Mouse (Mus musculus) heart, adult 2 months (tissue): ENCODE measurements around the gene Tubgcp4. TPM values are rescaled to one million over a fixed set of nuclear protein-coding genes. Genes with fewer than 3 reads are reported as not detected.

Experiments
- DNase-seq, 2 experiments: peaks; one replicate each; pipeline ENCODE4 v3.0.0; 2021
- H3K27ac ChIP-seq: fragments of 200-600 bp; 2 replicates; pipeline ENCODE4 v1.8.1; 2022
- H3K27me3 ChIP-seq: fragments of 200-500 bp; 2 replicates; pipeline ENCODE4 v1.6.1; 2012; ENCODE audit warnings: mild to moderate bottlenecking, low read length, inconsistent platforms, mixed read lengths; ENCODE audit not compliant: control insufficient read depth, insufficient read depth
- H3K36me3 ChIP-seq: fragments of 200-500 bp; 2 replicates; pipeline ENCODE4 v1.6.1; 2012; ENCODE audit warnings: low read length, inconsistent platforms; ENCODE audit not compliant: control insufficient read depth, insufficient read depth
- H3K4me1 ChIP-seq: fragments of 200-500 bp; 2 replicates; pipeline ENCODE4 v1.6.1; 2011; ENCODE audit warnings: low read length; ENCODE audit not compliant: control insufficient read depth, insufficient read depth
- H3K4me3 ChIP-seq: fragments of 200-600 bp; 2 replicates; pipeline ENCODE4 v1.8.1; 2022
- H3K79me2 ChIP-seq: fragments of 200-500 bp; replicated peaks from 2 replicates; pipeline ENCODE4 v1.6.1; 2012; ENCODE audit warnings: mild to moderate bottlenecking, inconsistent platforms, low read length, moderate library complexity, mixed read lengths; ENCODE audit not compliant: control insufficient read depth, insufficient read depth
- H3K9ac ChIP-seq: fragments of 200-500 bp; 2 replicates; pipeline ENCODE4 v1.6.1; 2012; ENCODE audit warnings: low read depth, mild to moderate bottlenecking, control low read depth, inconsistent platforms, low read length, mixed read lengths
- CTCF ChIP-seq: fragments of 200-600 bp; IDR thresholded peaks from 2 replicates; pipeline ENCODE4 v1.8.1; 2022; ENCODE audit warnings: antibody characterized with exemption, mild to moderate bottlenecking, moderate library complexity
- EP300 ChIP-seq: fragments of 200-500 bp; IDR thresholded peaks from 2 replicates; pipeline ENCODE4 v1.6.1; 2011; ENCODE audit warnings: low read depth, low read length, control low read depth; ENCODE audit not compliant: insufficient read depth
- POLR2A ChIP-seq: fragments of 200-500 bp; IDR thresholded peaks from 2 replicates; pipeline ENCODE4 v1.6.1; 2011; ENCODE audit warnings: mild to moderate bottlenecking, low read depth, low read length, control low read depth; ENCODE audit not compliant: insufficient read depth
- WGBS: fragments of 180-500 bp; shearing (Covaris S2); methylation state at CpG from one replicate; pipeline ENCODE4 v1.1.7; 2018; 5-methylcytosine and 5-hydroxymethylcytosine counted together
- intact Hi-C: fragments of 180-260 bp; cut with DNase I; formaldehyde crosslinking; loops from one replicate; pipeline ENCODE4 v1.15.1; 2025
- polyA plus RNA-seq: library from polyadenylated mRNA; depleted of rRNA; stranded (reverse); fragments of >200 nt; gene quantifications from 2 replicates; pipeline ENCODE4 v1.2.3, GENCODE M21; 2012
- total RNA-seq, 2 experiments: library from RNA; stranded (reverse); gene quantifications; 2 replicates each; pipeline ENCODE4 v1.2.3; 2021

The Tubgcp4 gene
- total and polyA plus RNA-seq, 3 experiments: 13.7 to 18.5 (median 14.3) TPM

GRCm38 (mm10) chr2:121214491-121214890 lies 44.0 kb downstream of the Tubgcp4 start:
- peaks cover 2% of the 10 kb centered on the region; the same call in 1 of the 2 replicates for H3K36me3 ChIP-seq
- DNase-seq: no peak
- TF ChIP-seq CTCF: no peak
- TF ChIP-seq POLR2A: no peak
- no peak for TF ChIP-seq EP300
- intact Hi-C loops: no loop called here
- no peak overlapping the region for H3K9ac ChIP-seq
- no peaks in the 10 kb centered on the region for H3K27me3 ChIP-seq
- no peak overlapping the region for H3K4me3 ChIP-seq
- 54% methylated on average over 3 of the region's 3 CpGs for WGBS
- no peak overlapping the region for H3K27ac ChIP-seq
- no peaks in the 10 kb centered on the region for H3K79me2 ChIP-seq
- H3K4me1 ChIP-seq: no peaks in the 10 kb centered on the region

- Histone ChIP-seq H3K4me1 (no peaks in the 10 kb centered on the region), H3K27ac (no peak overlapping the region), H3K9ac (no peak overlapping the region), H3K4me3 (no peak overlapping the region), H3K27me3 (no peaks in the 10 kb centered on the region), H3K79me2 (no peaks in the 10 kb centered on the region), H3K36me3 (peaks cover 2% of the 10 kb centered on the region; the same call in 1 of the 2 replicates)
- no peak for DNase-seq
- intact Hi-C loops: no loop called here
- TF ChIP-seq EP300 (no peak), CTCF (no peak), POLR2A (no peak)
Measured at GRCm38 (mm10) chr2:121219177-121219576, 48.7 kb downstream of the Tubgcp4 start.

- no peak overlapping the region for H3K27ac ChIP-seq
- H3K79me2 ChIP-seq: no peaks in the 10 kb centered on the region
- intact Hi-C loops: no loop called here
- no peaks in the 10 kb centered on the region for H3K4me1 ChIP-seq
- H3K36me3 ChIP-seq: no peaks in the 10 kb centered on the region
- H3K4me3 ChIP-seq: no peak overlapping the region
- no peaks in the 10 kb centered on the region for H3K27me3 ChIP-seq
- H3K9ac ChIP-seq: no peak overlapping the region
- TF ChIP-seq EP300 (no peak), CTCF (no peak), POLR2A (no peak)
- DNase-seq: no peak
Measured at GRCm38 (mm10) chr2:121219994-121220393, 49.5 kb downstream of the Tubgcp4 start.

DNA sequence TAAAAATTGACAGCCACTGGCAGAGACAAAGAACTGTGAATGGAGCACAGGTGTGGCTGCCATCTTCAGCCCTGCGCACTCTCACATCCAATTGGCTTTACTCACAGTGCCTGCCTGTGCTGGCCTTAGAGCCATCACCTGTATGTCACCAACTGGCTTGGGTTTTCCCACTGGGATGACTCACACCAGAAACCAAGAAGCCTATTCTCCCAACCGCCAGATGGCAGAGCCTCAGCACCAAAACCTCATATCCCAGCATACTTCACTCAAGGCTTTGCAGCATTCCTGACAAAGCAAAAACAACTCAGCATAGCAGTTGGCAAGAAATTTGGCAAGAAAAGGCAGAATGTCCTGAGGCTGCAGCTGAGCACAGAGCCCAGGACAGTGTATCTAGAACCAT lies 52.6 kb downstream of the Tubgcp4 start:
- Histone ChIP-seq H3K27ac (no peak overlapping the region), H3K36me3 (no peaks in the 10 kb centered on the region), H3K27me3 (no peaks in the 10 kb centered on the region), H3K79me2 (no peaks in the 10 kb centered on the region), H3K9ac (no peak overlapping the region), H3K4me3 (no peak overlapping the region), H3K4me1 (no peaks in the 10 kb centered on the region)
- intact Hi-C loops: no loop called here
- WGBS: 90% methylated on average over 2 of the region's 2 CpGs
- TF ChIP-seq CTCF: peak; percentile 36
- TF ChIP-seq EP300: no peak
- no peak for DNase-seq

DNA sequence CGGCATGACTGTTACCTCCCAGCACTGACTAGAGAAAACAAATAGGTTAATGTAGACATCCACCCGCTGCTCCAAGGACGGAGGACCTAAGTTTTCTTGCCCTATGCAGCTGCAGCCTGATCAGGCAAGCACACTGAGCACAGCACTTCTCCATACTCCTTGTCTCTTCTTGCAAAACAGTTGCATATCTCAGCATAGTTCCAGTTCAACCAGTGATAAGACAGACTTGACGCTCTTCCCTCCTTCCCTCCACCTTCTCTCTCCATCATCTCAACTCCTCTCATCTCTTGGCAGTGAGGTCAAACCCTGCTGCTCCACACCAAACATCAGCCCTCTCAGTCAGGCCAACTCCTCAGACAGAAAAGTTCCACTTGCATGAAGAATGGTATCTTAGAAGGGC lies 57.7 kb downstream of the Tubgcp4 start:
- WGBS: 89% methylated on average over 4 of the region's 4 CpGs
- intact Hi-C loops: no loop called here
- Histone ChIP-seq H3K9ac (no peak overlapping the region), H3K36me3 (no peaks in the 10 kb centered on the region; the same call in 1 of the 2 replicates), H3K27me3 (no peaks in the 10 kb centered on the region), H3K79me2 (no peaks in the 10 kb centered on the region), H3K27ac (no peak overlapping the region), H3K4me1 (no peaks in the 10 kb centered on the region), H3K4me3 (no peak overlapping the region)
- TF ChIP-seq EP300: no peak
- no peak for TF ChIP-seq POLR2A
- no peak for TF ChIP-seq CTCF
- no peak for DNase-seq

DNA sequence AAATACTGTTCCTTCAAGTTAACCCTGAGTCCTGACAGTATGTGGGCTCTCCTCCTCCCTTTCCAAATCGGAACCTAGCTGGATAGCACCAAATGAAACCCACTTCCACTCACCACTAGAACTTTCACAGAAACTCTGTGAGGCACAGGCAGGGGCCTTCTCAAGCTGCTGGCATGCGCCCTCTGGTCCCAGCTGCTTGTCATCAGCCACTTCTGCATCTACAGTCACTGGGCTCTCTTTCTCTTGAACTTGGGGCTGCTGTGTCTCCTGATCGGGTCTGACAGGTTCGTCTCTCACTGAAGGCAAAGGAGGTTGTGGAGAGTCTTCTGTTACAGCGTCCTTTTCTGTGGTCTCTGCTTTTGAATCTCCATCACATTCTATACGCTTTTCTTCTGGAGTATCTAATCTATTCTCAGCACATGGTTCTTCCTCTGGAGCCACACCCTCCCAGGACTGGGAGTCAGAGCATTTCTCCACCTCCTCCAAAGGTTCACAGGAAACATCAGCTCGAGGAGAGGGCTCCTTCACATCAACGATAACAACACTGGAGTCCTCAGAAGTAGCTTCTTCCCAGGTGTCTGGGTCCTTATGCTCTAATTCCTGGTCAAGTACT lies 65.1 kb downstream of the Tubgcp4 start:
- no peak overlapping the region for H3K4me3 ChIP-seq

More for the DNA sequence above, 65.1 kb downstream of the Tubgcp4 start:
- H3K4me1 ChIP-seq: no peaks in the 10 kb centered on the region
- TF ChIP-seq EP300 (no peak), POLR2A (no peak), CTCF (no peak)
- no peak for DNase-seq
- no peak overlapping the region for H3K27ac ChIP-seq
- H3K79me2 ChIP-seq: no peaks in the 10 kb centered on the region; the same call in 1 of the 2 replicates
- H3K9ac ChIP-seq: no peak overlapping the region
- H3K36me3 ChIP-seq: no peaks in the 10 kb centered on the region; the same call in 1 of the 2 replicates
- H3K27me3 ChIP-seq: no peaks in the 10 kb centered on the region
- intact Hi-C loops: no loop called here
- WGBS: 66% methylated on average over 8 of the region's 8 CpGs
